Mouse (Mus musculus): ENCODE results near the gene D230025D16Rik.

The D230025D16Rik gene

GRCm38 (mm10) chr8:105237442-105238142, 12.6 kb downstream of the D230025D16Rik start:
- no peak for DNase-seq (ENCODE audit: low spot score)

GRCm38 (mm10) chr8:105241016-105241415, 16.1 kb downstream of the D230025D16Rik start:
- no peak for DNase-seq (ENCODE audit: low spot score)

DNA sequence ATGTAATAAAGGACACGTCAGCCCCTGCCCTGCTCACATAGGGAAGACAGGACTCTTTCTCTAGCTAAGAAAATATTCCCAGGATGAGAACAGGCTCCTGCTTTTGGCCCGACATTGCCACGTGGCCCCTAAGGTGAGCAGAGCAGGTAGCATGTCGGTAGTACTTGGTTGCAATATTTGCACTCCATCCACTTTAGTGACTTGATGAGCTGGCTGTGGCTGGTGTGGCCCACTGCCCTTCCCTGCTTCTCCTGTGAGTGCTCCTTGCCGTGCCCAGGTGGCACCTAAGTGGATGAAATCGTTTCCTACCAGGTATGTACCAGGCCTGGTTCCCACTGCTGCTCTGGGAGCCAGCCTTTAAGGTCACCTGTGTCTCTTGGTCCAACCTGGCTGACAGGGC, 27.0 kb downstream of the D230025D16Rik start:
- DNase-seq (ENCODE audit: low spot score): no peak

GRCm38 (mm10) chr8:105252680-105253537, 28.0 kb downstream of the D230025D16Rik start:
- no peak for DNase-seq (ENCODE audit: low spot score)

DNA sequence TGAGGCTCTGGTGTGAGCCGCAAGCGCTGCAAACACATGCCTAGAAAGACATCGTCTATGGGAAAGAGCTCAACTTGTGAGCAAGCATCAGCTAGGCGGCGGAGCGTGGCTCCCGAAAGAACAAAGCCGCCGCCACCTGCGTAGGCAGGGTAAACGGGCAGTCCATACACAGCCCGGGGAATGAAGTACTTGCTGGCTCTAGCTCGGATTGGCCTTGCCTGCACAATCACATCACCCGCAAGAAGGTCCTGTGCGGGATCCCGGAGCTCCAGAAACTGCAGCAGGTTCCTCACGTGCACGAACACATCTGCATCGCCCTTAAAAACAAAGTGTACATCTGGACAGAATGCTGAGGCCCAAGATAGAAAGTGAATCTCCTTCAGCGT, 28.8 kb downstream of the D230025D16Rik start:
- DNase-seq (ENCODE audit: low spot score): no peak

DNA sequence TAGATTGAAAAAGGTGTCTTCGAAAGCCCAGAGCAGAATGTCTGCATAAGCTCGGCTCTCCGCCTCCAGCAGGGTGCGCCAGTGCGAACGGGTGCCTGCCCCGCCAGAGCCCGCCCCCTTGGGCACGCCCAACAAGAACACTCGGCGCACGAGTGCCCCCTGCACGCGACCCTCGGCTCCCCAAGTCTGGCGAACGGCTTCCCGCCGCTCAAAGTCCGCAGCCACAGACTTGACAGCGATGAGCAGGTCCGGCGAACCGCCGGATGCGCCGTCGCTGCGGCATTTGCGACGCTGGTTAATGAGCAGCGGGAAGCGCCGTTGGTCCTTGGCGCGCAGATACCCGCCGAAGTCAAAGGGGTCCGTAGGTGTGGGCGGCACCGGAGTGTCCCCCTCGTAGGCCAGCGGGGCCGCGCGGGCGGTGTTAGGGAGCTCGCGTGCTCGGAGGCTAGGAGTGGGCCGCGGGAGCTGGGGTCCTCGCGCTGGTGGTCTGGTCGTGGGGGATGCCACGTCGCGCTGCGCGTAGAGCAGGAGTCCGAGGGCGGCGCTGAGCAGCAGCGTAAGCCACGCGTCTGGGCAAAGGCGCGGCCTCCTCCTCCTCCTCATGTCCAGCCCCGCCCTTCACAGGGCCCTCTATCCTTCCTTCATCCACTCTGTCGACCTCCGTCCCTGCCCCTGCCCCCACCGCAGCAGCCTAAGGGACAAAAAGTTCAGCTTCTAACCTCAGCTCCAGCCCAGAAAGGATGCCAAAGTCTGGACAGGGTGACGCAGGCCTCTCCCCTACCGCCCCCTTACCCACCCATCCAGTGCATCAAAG, 29.4 kb downstream of the D230025D16Rik start:
- peak; percentile 82 for DNase-seq (ENCODE audit: low spot score)

GRCm38 (mm10) chr8:105254966-105255350, 30.0 kb downstream of the D230025D16Rik start, which contains the start of gene B3gnt9:
B3gnt9 (minus strand) TSS chr8:105255153.
- DNase-seq (ENCODE audit: low spot score): no peak

DNA sequence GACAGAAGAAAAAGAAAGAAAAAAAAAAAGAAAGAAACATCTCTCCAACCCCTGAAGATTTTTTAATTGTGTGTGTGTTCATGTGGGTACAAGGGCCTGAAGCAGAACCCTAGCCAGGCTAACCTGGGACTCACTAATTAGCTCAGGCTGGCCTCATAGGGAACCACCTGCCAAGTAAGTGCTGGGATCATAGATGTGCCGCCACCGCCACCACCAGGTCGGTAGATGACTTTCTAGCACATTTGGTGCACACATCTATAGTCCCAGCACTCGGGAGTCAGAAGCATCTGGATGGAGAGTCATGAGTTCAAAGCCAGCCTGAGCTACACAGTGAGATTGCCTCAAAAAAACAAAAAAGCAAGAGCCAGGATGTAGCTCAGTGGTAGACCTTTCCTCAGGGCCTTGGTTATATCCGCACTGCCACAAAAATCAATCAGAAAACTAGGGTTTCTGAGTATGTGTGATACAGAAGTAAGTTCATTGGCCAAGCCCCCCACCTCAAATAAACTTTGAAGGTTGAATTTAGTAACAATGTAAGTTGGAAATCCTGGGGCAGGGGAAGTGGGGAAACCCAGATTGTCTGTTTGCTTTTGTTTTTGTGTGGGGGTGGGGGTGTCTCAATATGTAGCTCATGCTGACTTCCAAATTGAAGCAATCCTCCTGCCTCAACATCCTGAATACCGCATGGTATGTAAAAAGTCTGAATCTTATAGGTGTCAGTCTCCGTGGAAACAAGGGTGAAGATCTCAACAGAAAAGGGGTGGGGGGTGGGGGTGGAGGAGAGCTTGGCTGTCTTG, 32.6 kb downstream of the D230025D16Rik start:
- DNase-seq (ENCODE audit: low spot score): no peak

DNA sequence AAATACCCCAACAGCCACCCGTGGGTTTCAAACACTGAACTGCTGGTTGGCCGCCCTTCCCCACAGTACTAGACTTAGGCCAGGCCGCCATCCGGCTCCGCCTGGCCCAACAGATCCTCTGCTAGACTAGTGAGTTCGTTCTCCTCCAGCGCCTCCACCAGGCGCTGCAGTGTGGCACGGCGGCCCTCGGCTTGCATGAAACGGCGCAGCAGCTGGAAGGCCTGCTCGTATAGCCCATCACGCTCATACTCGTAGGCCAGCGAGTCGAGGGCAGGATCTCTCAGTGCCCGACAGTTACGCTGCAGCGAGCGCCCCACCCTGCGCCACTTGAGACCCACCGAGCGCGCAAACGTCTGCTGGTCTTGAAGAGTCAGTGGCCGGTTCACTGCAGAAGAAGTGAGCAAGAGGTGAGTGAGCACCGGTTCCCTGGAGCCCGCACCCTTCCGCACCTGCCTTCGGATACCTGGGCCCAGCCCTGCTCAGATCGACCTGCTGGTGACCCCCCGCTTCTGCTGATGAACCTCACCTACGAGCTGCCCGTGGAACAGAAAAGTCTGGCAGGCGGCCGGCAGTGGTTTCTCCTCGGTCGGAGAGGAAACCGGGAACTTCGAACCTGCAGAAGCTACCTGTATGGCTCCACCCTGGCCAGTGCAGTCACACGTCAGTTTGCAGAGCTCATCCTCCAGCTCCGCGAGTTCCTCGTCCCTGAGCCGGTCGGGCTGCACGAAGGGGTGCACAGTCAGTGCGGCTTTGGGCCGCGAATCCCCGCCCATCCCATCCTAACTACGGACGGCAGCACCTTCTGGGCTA, 34.2 kb downstream of the D230025D16Rik start:
- no peak for DNase-seq (ENCODE audit: low spot score)

GRCm38 (mm10) chr8:105259721-105260320, 34.9 kb downstream of the D230025D16Rik start:
- peak; percentile 65 for DNase-seq (ENCODE audit: low spot score)

GRCm38 (mm10) chr8:105260371-105261099, 35.6 kb downstream of the D230025D16Rik start:
- no peak for DNase-seq (ENCODE audit: low spot score)

GRCm38 (mm10) chr8:105261326-105261980, 36.5 kb downstream of the D230025D16Rik start:
- DNase-seq (ENCODE audit: low spot score): no peak

DNA sequence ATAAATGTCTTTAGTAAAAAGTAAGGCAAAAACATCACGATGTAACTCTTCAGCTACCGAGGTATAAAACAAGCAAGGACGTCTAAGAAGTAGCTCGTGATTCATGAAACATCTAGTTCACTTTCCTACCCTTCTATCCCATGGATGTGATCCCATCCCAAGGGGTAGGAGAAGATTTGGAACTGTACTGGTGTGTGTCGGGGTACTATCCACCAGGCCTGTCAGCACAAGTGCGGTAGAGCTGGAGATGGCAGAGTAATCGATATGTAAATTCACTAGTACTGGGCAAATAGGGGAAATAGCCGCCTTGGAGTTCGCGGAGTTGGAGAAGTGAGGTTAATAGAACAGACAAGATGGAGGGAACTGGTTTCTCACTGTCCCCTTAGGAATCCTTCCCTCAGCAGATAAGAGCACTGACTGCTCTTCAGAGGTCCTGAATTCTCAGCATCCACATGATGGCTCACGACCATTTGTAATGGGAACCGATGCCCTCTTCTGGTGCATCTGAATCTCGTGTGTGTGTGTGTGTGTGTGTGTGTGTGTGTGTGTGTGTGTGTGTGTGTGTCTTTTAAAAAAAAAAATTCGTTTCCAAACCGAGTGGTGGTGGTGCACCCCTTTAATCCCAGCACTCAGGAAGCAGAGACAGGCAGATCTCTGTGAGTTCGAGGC, 38.4 kb downstream of the D230025D16Rik start:
- no peak for DNase-seq (ENCODE audit: low spot score)

- DNase-seq (ENCODE audit: low spot score): peak; percentile 38
Measured at GRCm38 (mm10) chr8:105264024-105264982, 39.4 kb downstream of the D230025D16Rik start, which contains the start of the genes Tradd and Fbxl8. Tradd (minus strand) TSS chr8:105264609. Fbxl8 (plus strand) TSS chr8:105264648.

- DNase-seq (ENCODE audit: low spot score): no peak
Measured at GRCm38 (mm10) chr8:105265128-105265527, 40.2 kb downstream of the D230025D16Rik start.

DNA sequence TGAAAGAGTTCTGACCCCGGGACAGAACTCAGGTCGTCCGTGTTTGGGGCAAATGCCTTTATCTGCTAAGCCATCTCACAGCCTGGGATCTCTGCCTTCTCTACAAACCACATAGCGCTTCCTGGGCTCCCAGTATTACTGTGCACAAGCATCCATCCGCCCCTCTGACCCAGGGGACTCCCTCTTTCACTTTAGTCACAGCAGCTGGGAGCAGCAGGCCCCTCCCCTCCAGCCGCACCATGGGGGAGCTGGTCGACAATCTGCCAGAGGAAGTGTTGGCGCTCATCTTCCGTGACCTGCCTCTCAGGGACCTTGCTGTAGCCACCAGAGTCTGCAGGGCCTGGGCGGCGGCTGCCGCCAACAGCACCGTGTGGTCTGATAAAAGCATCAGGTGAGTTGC, 41.8 kb downstream of the D230025D16Rik start:
- no peak for DNase-seq (ENCODE audit: low spot score)

Measured in ovary, postnatal 10 days (tissue).